Mouse (Mus musculus): Measurements from ENCODE around the gene Irgm2.
"Not testable (repeated sequence)": the region's sequence is repeated elsewhere in the genome, so short reads cannot be mapped to it uniquely, and the experiment has no call there.

DNA sequence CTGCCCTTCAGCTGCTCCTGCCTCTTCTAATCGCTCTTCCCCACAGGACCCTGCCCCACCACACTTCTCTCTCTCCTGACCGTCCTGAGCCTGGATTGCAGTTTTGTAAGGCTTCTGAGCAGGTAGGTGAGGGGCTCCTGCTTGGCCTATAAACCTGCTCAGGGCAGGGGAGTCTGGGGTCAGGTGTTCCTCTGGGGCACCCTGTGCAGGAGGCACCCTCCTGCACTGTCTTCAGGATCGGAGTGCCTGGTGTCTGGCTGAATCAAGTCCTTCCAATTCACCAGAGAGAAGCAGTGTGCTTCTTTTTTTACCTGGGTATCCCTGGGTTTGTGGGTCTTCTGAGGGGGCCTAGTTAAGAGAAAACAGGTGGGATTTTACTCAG is 15.6 kb downstream of the Irgm2 start:
- not testable (repeated sequence) for TF ChIP-seq CTCF (IDR thresholded peaks at IDR 0.05; ENCODE audit: low read depth, low read length); POLR2AphosphoS5 (IDR thresholded peaks at IDR 0.05; ENCODE audit: insufficient replicate concordance, low read depth, low read length); GATA1 (IDR thresholded peaks at IDR 0.05; ENCODE audit: borderline replicate concordance, low read length)
